Mouse (Mus musculus) embryonic facial prominence, embryonic 14.5 days (tissue): ENCODE measurements around the gene Rhot1. TPM values are rescaled to one million over a fixed set of nuclear protein-coding genes. Genes with fewer than 3 reads are reported as not detected.

Experiments used
- ATAC-seq: fragments of 200-750 bp; cut with Nextera tagmentation; 2 replicates; pipeline ENCODE4 v1.8.0; 2017; ENCODE audit warnings: low read depth, moderate number of reproducible peaks, moderate TSS enrichment
- DNase-seq: peaks from one replicate; pipeline ENCODE4 v3.0.0-alpha.2; 2015; ENCODE audit warnings: low spot score
- H3K27ac ChIP-seq: fragments of 300-500 bp; sonication (generic); replicated peaks from 2 replicates; pipeline ENCODE4 v1.5.1; 2014; ENCODE audit warnings: low read depth, mild to moderate bottlenecking, low read length, moderate library complexity
- H3K27me3 ChIP-seq: fragments of 300-500 bp; sonication (generic); replicated peaks from 2 replicates; pipeline ENCODE4 v1.6.1; 2014; ENCODE audit warnings: low read length; ENCODE audit not compliant: control insufficient read depth, insufficient read depth
- H3K36me3 ChIP-seq: fragments of 300-500 bp; sonication (generic); 2 replicates; pipeline ENCODE4 v1.6.1; 2014; ENCODE audit warnings: low read length, mixed read lengths; ENCODE audit not compliant: control insufficient read depth, insufficient read depth
- H3K4me1 ChIP-seq: fragments of 300-500 bp; sonication (generic); 2 replicates; pipeline ENCODE4 v1.6.1; 2014; ENCODE audit warnings: antibody characterized with exemption, low read length; ENCODE audit not compliant: control insufficient read depth, insufficient read depth
- H3K4me2 ChIP-seq: fragments of 300-500 bp; sonication (generic); 2 replicates; pipeline ENCODE4 v1.6.1; 2014; ENCODE audit warnings: low read depth, mild to moderate bottlenecking, low read length, moderate library complexity, mixed read lengths
- H3K4me3 ChIP-seq: fragments of 300-500 bp; sonication (generic); 2 replicates; pipeline ENCODE4 v1.5.1; 2014; ENCODE audit warnings: low read depth, mild to moderate bottlenecking, low read length
- H3K9ac ChIP-seq: fragments of 300-500 bp; sonication (generic); 2 replicates; pipeline ENCODE4 v1.6.1; 2014; ENCODE audit warnings: low read depth, mild to moderate bottlenecking, low read length, moderate library complexity, mixed read lengths
- H3K9me3 ChIP-seq: fragments of 300-500 bp; sonication (generic); 2 replicates; pipeline ENCODE4 v1.6.1; 2016; ENCODE audit warnings: low read length; ENCODE audit not compliant: control insufficient read depth
- WGBS: fragments of 180-500 bp; shearing (Covaris S2); extraction: QIAGEN DNeasy Blood & Tissue Kit; methylation state at CpG from one replicate; pipeline ENCODE4 v1.1.7; 2014; 5-methylcytosine and 5-hydroxymethylcytosine counted together
- polyA plus RNA-seq: library from polyadenylated mRNA; unstranded; fragments of >200 nt; fragmentation: Nextera tagmentation; extraction: Ambion mirVana; gene quantifications from 2 replicates; pipeline ENCODE4 v1.2.1, GENCODE M21; 2014

Rhot1 gene
- polyA plus RNA-seq, 1 experiment from 2014 or later = 58.8 TPM

GRCm38 (mm10) chr11:80287150-80287549, 78.3 kb downstream of the Rhot1 start:
- Histone ChIP-seq H3K4me1 (peaks cover 8% of the 10 kb centered on the region), H3K27me3 (no peaks in the 10 kb centered on the region), H3K4me2 (no peak overlapping the region), H3K9me3 (0 out of 2 replicates have a peak, but pooled peaks cover 5% of the 10 kb centered on the region), H3K9ac (no peak overlapping the region), H3K27ac (no peak overlapping the region), H3K36me3 (no peaks in the 10 kb centered on the region), H3K4me3 (no peak overlapping the region)
- peak; percentile 70 for DNase-seq
- WGBS = 17% methylated on average over 5 of the region's 5 CpGs
- no peak for ATAC-seq

DNA sequence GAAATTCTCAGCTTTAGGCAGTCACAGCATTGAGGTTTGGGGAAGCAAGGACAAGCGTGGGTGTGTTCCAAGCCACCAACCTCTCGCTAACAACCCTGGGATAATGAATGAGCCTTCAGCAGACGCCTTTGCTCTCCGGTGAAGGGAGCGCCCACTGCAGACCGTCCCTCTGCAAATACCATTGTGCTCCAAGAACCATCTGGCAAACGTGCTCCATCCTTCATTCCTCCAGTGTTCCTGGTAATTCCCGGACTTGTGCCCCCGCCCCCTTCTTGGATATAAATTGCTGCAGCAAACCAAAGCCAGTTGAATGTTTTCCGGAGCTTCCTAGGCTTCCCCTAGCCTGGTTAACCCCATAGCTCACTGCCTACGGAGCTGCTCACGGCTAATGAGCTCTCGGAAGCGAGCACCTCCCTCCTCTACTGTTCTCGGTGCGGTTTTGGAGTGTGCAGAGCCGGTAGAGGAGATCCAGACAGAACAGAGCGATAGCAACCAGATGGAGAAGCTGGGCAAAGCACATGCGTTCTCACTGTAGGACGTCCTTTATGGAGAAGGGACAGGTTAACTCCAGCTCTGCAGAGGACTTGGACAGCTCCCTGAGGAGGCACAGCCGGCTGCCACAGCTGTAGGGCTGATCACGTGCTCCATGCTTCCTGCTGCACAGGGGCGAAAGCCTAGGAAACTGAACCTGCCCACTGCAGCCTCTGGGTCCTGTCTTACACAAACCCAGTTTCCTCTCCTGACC, 81.1 kb downstream of the Rhot1 start:
- Histone ChIP-seq H3K27me3 (no peaks in the 10 kb centered on the region), H3K4me3 (peak overlapping the region; percentile 31), H3K4me1 (peaks cover 8% of the 10 kb centered on the region), H3K9ac (0 out of 2 replicates have a peak overlapping the region, but pooled peaks have one; percentile 20), H3K9me3 (0 out of 2 replicates have a peak, but pooled peaks cover 5% of the 10 kb centered on the region), H3K27ac (peak overlapping the region; percentile 44; the same call in 1 of the 2 replicates), H3K36me3 (no peaks in the 10 kb centered on the region), H3K4me2 (peak overlapping the region; percentile 63)
- peak; percentile 84 for ATAC-seq
- peak; percentile 80 for DNase-seq
- under 1% methylated on average over 23 of the region's 23 CpGs for WGBS

- no peak for ATAC-seq
Observed at GRCm38 (mm10) chr11:80291004-80291403, 82.2 kb downstream of the Rhot1 start.

DNA sequence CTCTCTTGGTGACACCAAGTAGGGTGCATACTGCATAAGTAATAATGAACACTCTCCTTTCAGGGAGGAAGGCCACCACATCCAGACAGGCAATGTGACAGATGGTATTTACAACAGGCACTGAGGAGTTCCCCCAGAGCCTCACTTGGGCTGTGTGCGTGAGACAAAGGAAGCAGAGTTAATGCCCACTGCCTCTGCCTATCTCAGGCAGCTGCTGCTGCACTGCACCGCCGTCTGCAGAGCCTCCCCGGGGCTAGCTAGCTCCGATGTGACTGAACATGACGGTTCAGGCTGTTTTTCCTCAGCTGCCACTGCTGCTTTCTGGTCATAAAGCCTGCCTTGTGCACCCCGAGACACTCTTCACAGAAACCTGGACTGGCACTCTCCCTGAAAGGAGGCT, 83.6 kb downstream of the Rhot1 start:
- Histone ChIP-seq H3K4me1 (peaks cover 8% of the 10 kb centered on the region), H3K4me3 (no peak overlapping the region), H3K9ac (no peak overlapping the region), H3K27ac (no peak overlapping the region), H3K4me2 (no peak overlapping the region), H3K27me3 (peaks cover 10% of the 10 kb centered on the region), H3K9me3 (0 out of 2 replicates have a peak, but pooled peaks cover 5% of the 10 kb centered on the region), H3K36me3 (no peaks in the 10 kb centered on the region)
- DNase-seq (no peak), ATAC-seq (no peak)
- WGBS = 53% methylated on average over 7 of the region's 7 CpGs

More at GRCm38 (mm10) chr11:80291004-80291403, 82.2 kb downstream of the Rhot1 start:
- no peaks in the 10 kb centered on the region; the same call in 1 of the 2 replicates for H3K27me3 ChIP-seq
- H3K4me1 ChIP-seq = peaks cover 8% of the 10 kb centered on the region
- H3K36me3 ChIP-seq = no peaks in the 10 kb centered on the region
- 0 out of 2 replicates have a peak, but pooled peaks cover 5% of the 10 kb centered on the region for H3K9me3 ChIP-seq
- H3K27ac ChIP-seq = no peak overlapping the region
- WGBS = 76% methylated on average over 2 of the region's 2 CpGs
- H3K4me3 ChIP-seq = no peak overlapping the region
- H3K4me2 ChIP-seq = no peak overlapping the region
- no peak for DNase-seq
- no peak overlapping the region for H3K9ac ChIP-seq

- WGBS = 7% methylated on average over 9 of the region's 9 CpGs
Observed at GRCm38 (mm10) chr11:80295066-80295465, 86.2 kb downstream of the Rhot1 start.

GRCm38 (mm10) chr11:80295785-80296184, 87.0 kb downstream of the Rhot1 start:
- H3K9ac ChIP-seq = no peak overlapping the region
- DNase-seq (no peak), ATAC-seq (no peak)
- H3K27ac ChIP-seq = no peak overlapping the region
- H3K4me2 ChIP-seq = no peak overlapping the region
- H3K4me3 ChIP-seq = no peak overlapping the region
- H3K36me3 ChIP-seq = no peaks in the 10 kb centered on the region
- peaks cover 30% of the 10 kb centered on the region for H3K27me3 ChIP-seq
- H3K4me1 ChIP-seq = peaks cover 8% of the 10 kb centered on the region; the same call in 1 of the 2 replicates
- 29% methylated on average over 14 of the region's 14 CpGs for WGBS
- 0 out of 2 replicates have a peak, but pooled peaks cover 5% of the 10 kb centered on the region for H3K9me3 ChIP-seq

More at GRCm38 (mm10) chr11:80295066-80295465, 86.2 kb downstream of the Rhot1 start:
- Histone ChIP-seq H3K27me3 (peaks cover 24% of the 10 kb centered on the region), H3K4me3 (no peak overlapping the region), H3K27ac (no peak overlapping the region), H3K4me1 (peaks cover 8% of the 10 kb centered on the region), H3K4me2 (no peak overlapping the region), H3K9ac (no peak overlapping the region), H3K36me3 (no peaks in the 10 kb centered on the region), H3K9me3 (0 out of 2 replicates have a peak, but pooled peaks cover 5% of the 10 kb centered on the region)
- DNase-seq (peak; percentile 85), ATAC-seq (no peak; the same call in 1 of the 2 replicates)

DNA sequence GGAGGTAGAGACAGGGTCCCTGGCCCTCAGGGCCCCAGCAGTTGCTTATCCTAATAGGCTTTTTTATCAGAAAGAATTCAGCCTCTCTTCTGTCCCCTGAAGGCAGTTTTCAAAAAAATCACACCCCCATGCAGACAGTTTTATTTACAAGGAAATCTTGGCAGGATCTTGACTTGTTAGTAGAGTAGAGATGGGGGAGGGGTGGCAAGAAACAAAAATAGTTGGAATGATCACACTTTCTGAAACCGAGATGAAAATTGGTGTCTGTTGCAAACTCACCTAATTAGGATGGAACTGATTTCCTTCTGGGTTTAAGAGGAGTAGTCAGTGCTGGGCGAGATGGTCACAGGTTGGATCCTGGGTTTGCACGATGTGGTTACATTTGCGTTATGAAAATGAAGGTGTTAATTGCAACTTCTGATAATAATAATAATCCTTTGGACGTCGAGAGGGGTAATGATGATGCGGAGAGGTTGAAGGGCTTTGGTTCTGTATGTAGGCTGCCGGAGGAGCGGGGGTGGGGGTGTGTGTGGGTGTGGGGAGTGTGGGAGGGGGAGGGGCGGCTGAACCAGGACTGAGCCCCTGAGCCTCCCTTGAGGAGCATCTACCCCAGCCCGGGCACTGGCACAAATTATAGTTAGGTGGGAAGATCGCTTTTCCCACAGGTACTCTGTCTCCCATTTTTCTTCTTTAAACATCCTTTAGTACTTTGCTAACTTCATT, 90.9 kb downstream of the Rhot1 start:
- Histone ChIP-seq H3K27me3 (peaks cover 50% of the 10 kb centered on the region), H3K4me2 (peak overlapping the region; percentile 99), H3K27ac (no peak overlapping the region), H3K4me3 (no peak overlapping the region), H3K9ac (0 out of 2 replicates have a peak overlapping the region, but pooled peaks have one; percentile 71), H3K4me1 (peaks cover 22% of the 10 kb centered on the region), H3K9me3 (no peaks in the 10 kb centered on the region), H3K36me3 (no peaks in the 10 kb centered on the region)
- no peak for ATAC-seq
- 9% methylated on average over 11 of the region's 12 CpGs for WGBS
- DNase-seq = no peak

DNA sequence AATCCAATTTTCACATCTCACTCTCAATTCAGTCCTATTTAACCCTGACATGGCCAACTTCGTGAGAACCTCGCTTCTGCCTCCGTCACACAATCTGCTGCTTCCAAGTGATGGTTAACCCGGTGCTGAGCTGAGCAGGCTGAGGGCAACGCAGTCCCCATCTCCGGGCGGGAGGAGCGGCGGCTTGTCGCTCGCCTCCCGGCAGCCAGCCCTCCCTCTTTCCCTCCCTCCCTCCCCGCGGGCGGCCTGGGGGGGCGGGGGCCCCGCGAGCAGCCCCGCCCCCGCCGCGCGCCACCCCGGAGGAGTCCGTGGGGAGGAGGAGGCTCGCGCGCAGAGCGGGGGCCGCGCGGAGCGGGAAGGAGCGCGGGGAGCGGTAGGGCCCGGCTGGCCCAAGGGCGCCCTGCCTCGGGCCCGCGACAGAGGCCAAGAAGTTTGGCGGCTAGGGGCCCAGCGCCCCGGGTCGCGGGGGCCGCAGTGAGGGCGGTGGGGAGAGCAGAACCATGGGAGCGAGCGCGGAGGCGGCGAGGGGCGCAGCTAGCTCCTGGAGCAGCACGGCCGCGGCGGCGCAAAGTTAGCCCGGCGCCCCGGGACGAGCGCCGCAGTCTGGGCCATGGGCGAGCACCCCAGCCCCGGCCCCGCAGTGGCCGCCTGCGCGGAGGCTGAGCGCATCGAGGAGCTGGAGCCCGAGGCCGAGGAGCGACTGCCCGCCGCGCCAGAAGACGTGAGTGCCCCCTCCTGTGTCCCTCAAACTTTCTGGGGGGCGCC, 91.9 kb downstream of the Rhot1 start, which contains the start of gene Rhbdl3:
Rhbdl3 (plus strand) TSS at position 362 of the 765 bp plus-strand sequence.
- WGBS = 0% methylated on average over 17 of the region's 81 CpGs
- Histone ChIP-seq H3K4me1 (peaks cover 22% of the 10 kb centered on the region), H3K4me3 (peak within 1 kb of the TSS; percentile 72), H3K27ac (0 out of 2 replicates have a peak within 1 kb of the TSS, but pooled peaks have one; percentile 44), H3K9me3 (no peaks in the 10 kb centered on the region), H3K9ac (peak within 1 kb of the TSS; percentile 71), H3K36me3 (no peaks in the 10 kb centered on the region), H3K27me3 (peaks cover 50% of the 10 kb centered on the region), H3K4me2 (peak within 1 kb of the TSS; percentile 99)
- ATAC-seq (peak; percentile 51), DNase-seq (peak; percentile 60)
